Mouse (Mus musculus) CH12.LX (cell line): ENCODE results near the gene Gm17490. TPM values are rescaled to one million over a fixed set of nuclear protein-coding genes. Genes with fewer than 3 reads are reported as not detected.

Experiments
- DNase-seq: peaks from one replicate; pipeline ENCODE4 v3.0.0-alpha.2; 2013; ENCODE audit errors: extremely low read depth
- H3K27ac ChIP-seq: 2 replicates; pipeline ENCODE4 v1.5.1; 2012; ENCODE audit warnings: low read depth, mild to moderate bottlenecking, control low read depth, moderate library complexity; ENCODE audit not compliant: insufficient read depth
- H3K27me3 ChIP-seq: replicated peaks from 2 replicates; pipeline ENCODE3; 2012; ENCODE audit warnings: inconsistent platforms
- H3K36me3 ChIP-seq, 2 experiments: replicated peaks in 1 of 2; 2 replicates each; pipeline versions ENCODE3 to v1.6.1; 2012; ENCODE audit warnings: inconsistent platforms in 1 of 2, low read length in 1 of 2, mild to moderate bottlenecking in 1 of 2, mixed read lengths in 1 of 2, moderate library complexity in 1 of 2; ENCODE audit not compliant: control insufficient read depth in 1 of 2, insufficient read depth in 1 of 2
- H3K4me1 ChIP-seq, 2 experiments: 2 replicates each; pipeline ENCODE4 v1.6.1; 2012; ENCODE audit warnings: inconsistent platforms in 1 of 2, moderate library complexity in 1 of 2; ENCODE audit not compliant: insufficient read depth in 2 of 2, control insufficient read depth in 1 of 2
- H3K4me2 ChIP-seq: 2 replicates; pipeline ENCODE4 v1.6.1; 2012; ENCODE audit warnings: low read depth, mild to moderate bottlenecking, control low read depth; ENCODE audit not compliant: poor library complexity, insufficient read depth, severe bottlenecking
- H3K4me3 ChIP-seq, 3 experiments: fragments of 150-350 bp in 1 of 3; sonication (generic) in 1 of 3; replicated peaks in 1 of 3; 2 replicates each; pipeline versions ENCODE3 to v1.5.1; 2011 to 2012; ENCODE audit warnings: low read depth in 2 of 3, low read length in 2 of 3, mild to moderate bottlenecking in 2 of 3, moderate library complexity in 2 of 3, control low read depth in 1 of 3, improper control_type of control experiment in 1 of 3, inconsistent platforms in 1 of 3, mixed read lengths in 1 of 3; ENCODE audit not compliant: poor library complexity in 1 of 3
- H3K79me2 ChIP-seq: replicated peaks from 2 replicates; pipeline ENCODE4 v1.6.1; 2012; ENCODE audit warnings: mild to moderate bottlenecking, moderate library complexity; ENCODE audit not compliant: control insufficient read depth, poor library complexity, insufficient read depth, severe bottlenecking; ENCODE audit errors: extremely low read depth
- H3K9ac ChIP-seq: 2 replicates; pipeline ENCODE4 v1.6.1; 2012; ENCODE audit warnings: low read depth, mild to moderate bottlenecking, control low read depth, moderate library complexity; ENCODE audit not compliant: insufficient read depth
- H3K9me3 ChIP-seq: replicated peaks from 2 replicates; pipeline ENCODE3; 2012; ENCODE audit warnings: low read length, inconsistent platforms, mixed read lengths
- CHD2 ChIP-seq: IDR thresholded peaks from 2 replicates; pipeline ENCODE4 v1.6.1; 2011; ENCODE audit warnings: low read length, improper control_type of control experiment
- CTCF ChIP-seq, 2 experiments: IDR thresholded peaks in 1 of 2; conservative IDR thresholded peaks in 1 of 2; 2 replicates each; pipeline ENCODE4 v1.5.1; 2011 to 2012; ENCODE audit warnings: low read depth in 2 of 2, low read length in 2 of 2, improper control_type of control experiment in 1 of 2, inconsistent platforms in 1 of 2, mild to moderate bottlenecking in 1 of 2, moderate library complexity in 1 of 2
- ELF1 ChIP-seq: IDR thresholded peaks from 2 replicates; pipeline ENCODE4 v1.6.1; 2014; ENCODE audit warnings: low read depth, mild to moderate bottlenecking, inconsistent platforms, low read length, improper control_type of control experiment
- EP300 ChIP-seq: IDR thresholded peaks from 2 replicates; pipeline ENCODE4 v1.6.1; 2011; ENCODE audit warnings: low read length, improper control_type of control experiment
- ETS1 ChIP-seq: conservative IDR thresholded peaks from 2 replicates; pipeline ENCODE4 v1.6.1; 2012; ENCODE audit warnings: low read depth, mild to moderate bottlenecking, inconsistent platforms, low read length, improper control_type of control experiment, moderate library complexity
- HCFC1 ChIP-seq: IDR thresholded peaks from 2 replicates; pipeline ENCODE4 v1.6.1; 2012; ENCODE audit warnings: low read depth, mild to moderate bottlenecking, inconsistent platforms, low read length, improper control_type of control experiment
- IRF4 ChIP-seq: IDR thresholded peaks from 2 replicates; pipeline ENCODE4 v1.6.1; 2014; ENCODE audit warnings: low read depth, mild to moderate bottlenecking, inconsistent platforms, low read length, improper control_type of control experiment
- JUN ChIP-seq: IDR thresholded peaks from 2 replicates; pipeline ENCODE4 v1.6.1; 2011; ENCODE audit warnings: low read depth, mild to moderate bottlenecking, low read length, improper control_type of control experiment, moderate library complexity; ENCODE audit not compliant: insufficient read depth
- JUND ChIP-seq: conservative IDR thresholded peaks from 2 replicates; pipeline ENCODE4 v1.6.1; 2011; ENCODE audit warnings: low read depth, low read length, improper control_type of control experiment
- MAX ChIP-seq: IDR thresholded peaks from 2 replicates; pipeline ENCODE4 v1.6.1; 2011; ENCODE audit warnings: low read length, improper control_type of control experiment
- MYC ChIP-seq: IDR thresholded peaks from 2 replicates; pipeline ENCODE4 v1.6.1; 2011; ENCODE audit warnings: low read depth, mild to moderate bottlenecking, improper control_type of control experiment, low read length
- NELFE ChIP-seq: IDR thresholded peaks from 2 replicates; pipeline ENCODE4 v1.6.1; 2011; ENCODE audit warnings: low read depth, low read length, improper control_type of control experiment
- NRF1 ChIP-seq: IDR thresholded peaks from 2 replicates; pipeline ENCODE4 v1.6.1; 2014; ENCODE audit warnings: low read depth, mild to moderate bottlenecking, inconsistent platforms, low read length, improper control_type of control experiment, moderate library complexity
- PAX5 ChIP-seq: IDR thresholded peaks from 2 replicates; pipeline ENCODE4 v1.6.1; 2012; ENCODE audit warnings: low read length, inconsistent platforms, mixed read lengths
- POLR2AphosphoS2 ChIP-seq: IDR thresholded peaks from 2 replicates; pipeline ENCODE4 v1.6.1; 2011; ENCODE audit warnings: low read depth, low read length, improper control_type of control experiment
- RCOR1 ChIP-seq: conservative IDR thresholded peaks from 2 replicates; pipeline ENCODE4 v1.6.1; 2012; ENCODE audit warnings: low read depth, mild to moderate bottlenecking, inconsistent platforms, low read length, improper control_type of control experiment
- SIN3A ChIP-seq: IDR thresholded peaks from 2 replicates; pipeline ENCODE4 v1.6.1; 2012; ENCODE audit warnings: low read length, improper control_type of control experiment, inconsistent platforms
- TBP ChIP-seq: conservative IDR thresholded peaks from 2 replicates; pipeline ENCODE4 v1.6.1; 2011; ENCODE audit warnings: low read depth, low read length, improper control_type of control experiment
- TCF12 ChIP-seq: IDR thresholded peaks from 2 replicates; pipeline ENCODE4 v1.6.1; 2014; ENCODE audit warnings: low read depth, mild to moderate bottlenecking, inconsistent platforms, low read length, improper control_type of control experiment
- UBTF ChIP-seq: IDR thresholded peaks from 2 replicates; pipeline ENCODE4 v1.6.1; 2012; ENCODE audit warnings: low read depth, mild to moderate bottlenecking, inconsistent platforms, low read length, improper control_type of control experiment, moderate library complexity
- USF2 ChIP-seq: conservative IDR thresholded peaks from 2 replicates; pipeline ENCODE4 v1.6.1; 2011; ENCODE audit warnings: low read depth, low read length, improper control_type of control experiment
- ZKSCAN1 ChIP-seq: IDR thresholded peaks from 2 replicates; pipeline ENCODE4 v1.6.1; 2012; ENCODE audit warnings: low read depth, inconsistent platforms, low read length, improper control_type of control experiment, borderline replicate concordance
- ZMIZ1 ChIP-seq: IDR thresholded peaks from 2 replicates; pipeline ENCODE4 v1.6.1; 2012; ENCODE audit warnings: low read depth, mild to moderate bottlenecking, inconsistent platforms, low read length, improper control_type of control experiment
- dilution Hi-C: fragments of 300-500 bp; cut with MboI; formaldehyde crosslinking; loops from 2 replicates; pipeline ENCODE4 v1.14.3; 2020; ENCODE audit warnings: low sequenced_read_pairs; ENCODE audit not compliant: extremely low pct_unique_long_range_greater_than_20kb, extremely low pct_ligation_motif_present
- in situ Hi-C: fragments of 300-500 bp; cut with MboI; formaldehyde crosslinking; loops from 3 replicates; pipeline ENCODE4 v1.14.3; 2019; ENCODE audit warnings: low sequenced_read_pairs, low pct_ligation_motif_present, low pct_unique_long_range_greater_than_20kb, mixed read lengths
- polyA plus RNA-seq: library from polyadenylated mRNA; unstranded; fragments of >175 nt; gene quantifications from 2 replicates; pipeline ENCODE4 v1.2.1, GENCODE M21; 2012; ENCODE audit warnings: low read depth; ENCODE audit not compliant: insufficient read length
- total RNA-seq, 2 experiments: library from RNA; depleted of rRNA; stranded (reverse); fragments of 300-350 nt in 1 of 2; fragments of >200 nt in 1 of 2; gene quantifications; 2 replicates each; pipeline ENCODE4 v1.2.3; 2012 to 2014

Gene Gm17490
- total and polyA plus RNA-seq, 3 experiments: not detected

DNA sequence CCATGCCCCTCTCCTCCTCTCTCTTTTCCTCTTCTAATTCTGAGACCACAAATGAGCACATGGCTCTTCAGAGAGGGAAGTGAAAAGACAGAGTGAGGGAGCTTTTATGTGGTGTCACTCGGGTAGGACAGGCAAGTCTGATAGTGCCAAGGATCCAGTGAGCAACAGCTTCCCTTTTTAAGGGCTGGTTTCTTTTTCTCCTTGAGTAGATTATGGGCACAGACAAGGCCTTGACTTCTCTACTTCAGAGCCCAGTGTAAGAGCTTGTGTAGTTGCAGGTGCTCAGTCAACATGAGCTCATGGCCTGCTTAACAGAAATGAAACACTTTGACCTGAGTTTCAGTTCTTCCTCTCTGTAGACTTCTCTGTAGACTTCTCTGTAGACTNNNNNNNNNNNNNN lies 11.1 kb upstream of the Gm17490 start (continued):
- peak; percentile 91 for TF ChIP-seq EP300
- no peak; the same call in 1 of the 2 replicates for TF ChIP-seq UBTF
- peak; percentile 65 for TF ChIP-seq ETS1
- TF ChIP-seq ZKSCAN1: no peak
- no peak; the same call in 1 of the 2 replicates for TF ChIP-seq RCOR1
- no peak for TF ChIP-seq ELF1
- TF ChIP-seq SIN3A: peak; percentile 11; the same call in 1 of the 2 replicates

DNA sequence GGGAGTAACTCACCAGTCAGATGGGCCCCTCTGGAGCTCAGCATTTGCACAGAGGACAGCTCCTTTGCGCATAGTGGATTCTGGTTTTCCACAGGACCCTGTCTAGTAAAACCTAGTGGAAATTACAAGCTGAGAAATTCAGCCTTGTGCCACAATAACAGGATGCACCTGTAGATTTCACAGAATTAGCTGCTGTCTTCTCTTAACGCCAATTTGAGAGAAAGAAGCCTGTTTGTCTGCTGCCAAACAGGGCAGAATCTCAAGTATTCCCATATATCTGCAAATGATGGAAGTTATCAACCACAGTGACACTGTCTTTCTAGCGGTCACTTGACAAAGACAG lies 10.0 kb upstream of the Gm17490 start:
- H3K9me3 ChIP-seq: peaks cover 6% of the 10 kb centered on the region
- DNase-seq: peak; percentile 48
- H3K4me2 ChIP-seq: peak overlapping the region; percentile 91
- peak overlapping the region in 1 of 3 experiments; percentile 22 for H3K4me3 ChIP-seq
- H3K27ac ChIP-seq: peak overlapping the region; percentile 97
- H3K36me3 ChIP-seq: no peaks in the 10 kb centered on the region
- H3K27me3 ChIP-seq: no peaks in the 10 kb centered on the region
- H3K4me1 ChIP-seq: peaks cover 26 to 38% of the 10 kb centered on the region in 2 experiments
- H3K79me2 ChIP-seq: no peaks in the 10 kb centered on the region
- peak overlapping the region; percentile 85 for H3K9ac ChIP-seq
- dilution Hi-C loops (no loop called here), in situ Hi-C loops (no loop called here)
- TF ChIP-seq EP300: peak; percentile 68
- TF ChIP-seq CTCF (conservative IDR thresholded peaks at IDR 0.05 in 1 of 2, IDR thresholded peaks at IDR 0.05 in 1 of 2; ENCODE audit: low read depth in 2 of 2, low read length in 2 of 2): no peak
- TF ChIP-seq TCF12: peak; percentile 69
- no peak for TF ChIP-seq ZKSCAN1
- TF ChIP-seq RCOR1: no peak
- TF ChIP-seq ZMIZ1: no peak
- TF ChIP-seq MAX: no peak
- 0 out of 2 replicates have a peak, but pooled peaks have one; percentile 0 for TF ChIP-seq JUND
- no peak for TF ChIP-seq CHD2
- TF ChIP-seq UBTF: no peak
- no peak for TF ChIP-seq NRF1
- no peak for TF ChIP-seq PAX5
- no peak for TF ChIP-seq MYC
- TF ChIP-seq ETS1: no peak
- TF ChIP-seq POLR2AphosphoS2: no peak
- no peak for TF ChIP-seq USF2
- no peak for TF ChIP-seq HCFC1
- no peak for TF ChIP-seq TBP
- TF ChIP-seq NELFE: no peak
- 0 out of 2 replicates have a peak, but pooled peaks have one; percentile 1 for TF ChIP-seq IRF4
- no peak for TF ChIP-seq JUN
